Mouse (Mus musculus): Measurements from ENCODE around the gene Tulp4.
"Not testable (repeated sequence)": the region's sequence is repeated elsewhere in the genome, so short reads cannot be mapped to it uniquely, and the experiment has no call there.

Gene Tulp4

DNA sequence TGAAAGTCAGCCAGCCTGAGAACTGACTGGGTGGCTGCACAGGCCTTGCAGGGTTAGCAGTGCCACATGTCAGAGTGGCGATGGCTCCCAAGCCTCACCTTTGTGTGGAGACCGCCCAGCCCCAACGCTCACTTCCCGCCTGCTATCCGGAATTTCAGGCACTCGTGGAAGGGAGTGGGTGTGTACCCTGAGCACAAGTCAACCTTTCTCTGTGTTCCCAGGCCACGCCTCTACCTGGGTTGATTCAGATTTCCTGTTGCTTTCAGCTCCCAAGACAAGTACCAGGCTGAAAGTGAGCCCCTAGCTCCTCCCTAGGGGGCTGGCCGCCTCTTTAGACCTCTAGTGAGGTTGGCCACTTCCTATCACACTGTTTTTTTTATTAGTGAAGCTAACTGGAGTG lies 173.0 kb downstream of the Tulp4 start:
- DNase-seq (ENCODE audit: low spot score in 2 of 2): not testable (repeated sequence)

GRCm38 (mm10) chr17:6279772-6280171 lies 173.5 kb downstream of the Tulp4 start:
- DNase-seq (ENCODE audit: low spot score in 2 of 2): not testable (repeated sequence)

DNA sequence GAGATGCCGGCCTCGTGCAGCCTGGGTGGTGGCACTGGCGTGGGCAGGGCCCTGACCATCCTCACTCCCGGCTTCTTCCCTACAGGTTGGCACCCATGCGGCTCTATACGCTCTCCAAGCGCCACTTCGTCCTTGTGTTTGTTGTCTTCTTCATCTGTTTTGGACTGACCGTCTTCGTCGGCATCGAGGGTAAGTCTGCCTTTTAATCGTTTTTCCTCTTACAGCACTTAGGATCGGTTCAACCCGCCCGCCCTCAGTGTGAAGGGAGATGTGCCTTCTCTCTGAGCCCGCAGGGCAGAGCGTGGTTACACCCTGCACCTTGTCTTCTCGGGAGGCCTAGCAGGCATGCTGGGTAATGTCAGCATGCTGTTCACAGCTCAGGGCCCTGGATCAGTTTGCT lies 174.3 kb downstream of the Tulp4 start:
- not testable (repeated sequence) for DNase-seq (ENCODE audit: low spot score in 2 of 2)

- DNase-seq (ENCODE audit: low spot score in 2 of 2): not testable (repeated sequence)
These were observed 176.9 kb downstream of the Tulp4 start for GRCm38 (mm10) chr17:6283137-6283536.

DNA sequence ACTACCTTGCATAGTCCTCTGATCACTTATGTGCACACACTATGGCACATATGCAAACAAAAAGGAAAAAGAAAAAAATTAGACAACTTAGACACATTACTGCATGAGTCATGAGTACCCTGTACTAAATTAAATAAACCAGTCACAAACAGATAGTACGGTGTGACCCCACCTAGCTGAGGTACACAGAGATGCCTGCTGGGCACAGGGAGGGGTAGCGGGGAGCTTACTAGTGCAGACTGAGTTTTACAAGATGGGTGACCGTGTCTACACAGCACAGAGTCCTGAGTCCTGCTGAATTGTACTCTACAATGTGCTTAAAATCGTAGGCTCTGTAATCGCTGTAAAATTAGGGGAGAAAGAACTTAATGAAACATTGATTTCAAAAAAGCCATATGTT lies 179.9 kb downstream of the Tulp4 start:
- not testable (repeated sequence) for DNase-seq (ENCODE audit: low spot score in 2 of 2)

GRCm38 (mm10) chr17:6289045-6289444 lies 182.8 kb downstream of the Tulp4 start:
- not testable (repeated sequence) for DNase-seq (ENCODE audit: low spot score in 2 of 2)

GRCm38 (mm10) chr17:6293882-6294281 lies 187.6 kb downstream of the Tulp4 start:
- DNase-seq (ENCODE audit: low spot score in 2 of 2): not testable (repeated sequence)

DNA sequence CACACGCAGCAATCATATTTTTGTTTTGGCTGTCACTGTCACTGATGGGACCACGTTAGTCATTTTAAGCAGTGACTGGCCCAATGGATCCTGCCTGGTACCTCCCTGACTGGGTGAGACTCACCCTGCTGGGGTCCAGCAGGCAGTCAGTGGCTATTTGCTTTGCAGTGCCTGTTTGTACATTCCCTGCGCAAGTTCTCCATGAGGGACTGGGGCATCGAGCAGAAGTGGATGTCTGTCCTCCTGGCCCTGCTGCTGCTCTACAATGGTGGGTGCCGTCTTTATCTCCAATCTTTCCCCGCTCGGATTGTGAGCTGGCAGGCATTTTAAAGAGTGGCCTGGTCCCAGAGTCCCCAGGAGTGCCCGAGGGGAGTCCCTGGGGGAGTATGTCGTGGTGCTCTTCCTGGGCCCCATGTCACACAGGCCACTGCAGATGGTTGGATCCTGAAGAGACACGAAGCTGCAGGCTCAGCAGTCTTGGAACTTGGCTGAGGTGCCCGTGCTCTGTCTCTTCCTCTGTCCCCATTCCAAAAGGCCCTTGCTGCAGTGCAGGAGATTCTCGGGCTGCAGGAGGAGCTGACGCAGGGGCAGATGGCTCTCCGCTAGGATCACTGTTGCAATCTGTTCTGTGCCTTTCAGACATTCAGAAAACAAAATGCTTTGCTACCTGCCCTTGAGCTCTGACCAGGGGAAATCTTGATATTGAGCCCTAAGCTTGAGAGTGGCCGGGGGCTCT lies 191.0 kb downstream of the Tulp4 start:
- not testable (repeated sequence) for DNase-seq (ENCODE audit: low spot score in 2 of 2)

DNA sequence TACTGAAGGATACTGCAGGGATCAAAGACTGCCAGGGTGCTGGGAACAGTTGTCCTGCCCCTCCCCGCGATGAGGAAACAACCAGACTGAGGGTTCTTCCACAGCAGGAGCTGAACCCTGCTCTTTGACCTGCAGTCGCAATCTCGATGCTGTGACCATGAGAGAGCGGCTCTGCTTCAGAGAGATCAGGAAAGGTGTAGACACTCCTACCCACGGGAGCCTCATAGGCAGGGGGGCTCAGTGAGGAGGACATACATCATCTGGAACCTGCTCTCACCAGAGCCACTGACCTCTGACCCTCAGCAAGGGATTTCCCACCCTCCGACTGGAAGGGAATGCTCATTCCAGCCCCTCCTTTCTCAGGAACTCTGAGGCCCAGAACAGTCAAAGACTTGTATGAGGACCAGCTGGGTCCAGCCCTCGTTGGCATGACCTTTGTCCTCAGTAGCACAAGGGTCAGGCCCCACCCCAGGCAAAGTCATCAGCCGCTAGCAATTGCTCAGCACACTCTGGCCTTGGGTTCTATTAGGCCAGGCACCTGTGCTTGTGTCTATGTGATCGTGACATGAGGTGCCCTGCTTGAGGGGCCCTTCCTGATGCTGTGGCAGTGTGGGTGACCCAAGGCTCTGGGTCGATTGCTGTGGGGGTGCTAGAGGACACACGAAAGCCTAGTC lies 194.1 kb downstream of the Tulp4 start:
- DNase-seq (ENCODE audit: low spot score in 2 of 2): not testable (repeated sequence)
